Mouse (Mus musculus) forebrain, postnatal 0 days (tissue): ENCODE data around the gene Cys1. TPM values are rescaled to one million over a fixed set of nuclear protein-coding genes. Genes with fewer than 3 reads are reported as not detected.
A peak's percentile ranks its signal among the peaks of the same experiment; 100 is the strongest.

Experiments
- ATAC-seq: fragments of 200-750 bp; cut with Nextera tagmentation; 2 replicates; pipeline ENCODE4 v1.8.0; 2017; ENCODE audit warnings: mild to moderate bottlenecking, moderate library complexity
- DNase-seq: peaks from one replicate; pipeline ENCODE4 v3.0.0-alpha.2; 2015
- H3K27ac ChIP-seq: fragments of 300-500 bp; sonication (generic); 2 replicates; pipeline ENCODE4 v1.5.1; 2014; ENCODE audit warnings: low read depth, mild to moderate bottlenecking, antibody characterized with exemption, low read length, moderate library complexity, mixed read lengths
- H3K27me3 ChIP-seq: fragments of 300-500 bp; sonication (generic); 2 replicates; pipeline ENCODE4 v1.6.1; 2014; ENCODE audit warnings: mild to moderate bottlenecking, low read length, mixed read lengths; ENCODE audit not compliant: insufficient read depth
- H3K36me3 ChIP-seq: fragments of 300-500 bp; sonication (generic); 2 replicates; pipeline ENCODE4 v1.6.1; 2014; ENCODE audit warnings: mild to moderate bottlenecking, moderate library complexity; ENCODE audit not compliant: insufficient read depth
- H3K4me1 ChIP-seq: fragments of 300-500 bp; sonication (generic); 2 replicates; pipeline ENCODE4 v1.6.1; 2014; ENCODE audit warnings: antibody characterized with exemption; ENCODE audit not compliant: insufficient read depth
- H3K4me2 ChIP-seq: fragments of 300-500 bp; sonication (generic); 2 replicates; pipeline ENCODE4 v1.6.1; 2014; ENCODE audit warnings: low read depth, mild to moderate bottlenecking, moderate library complexity
- H3K4me3 ChIP-seq: fragments of 300-500 bp; sonication (generic); 2 replicates; pipeline ENCODE4 v1.5.1; 2014; ENCODE audit warnings: low read depth, low read length, mixed read lengths
- H3K9ac ChIP-seq: fragments of 300-500 bp; sonication (generic); 2 replicates; pipeline ENCODE4 v1.6.1; 2014; ENCODE audit warnings: mild to moderate bottlenecking
- H3K9me3 ChIP-seq: fragments of 300-500 bp; sonication (generic); 2 replicates; pipeline ENCODE4 v1.6.1; 2016; ENCODE audit warnings: low read length
- CTCF ChIP-seq: sonication (generic); IDR thresholded peaks from 2 replicates; pipeline ENCODE4 v1.5.1; 2016; ENCODE audit warnings: antibody characterized with exemption, control low read depth, low read depth
- WGBS: fragments of 180-500 bp; shearing (Covaris S2); extraction: QIAGEN DNeasy Blood & Tissue Kit; methylation state at CpG from one replicate; pipeline ENCODE4 v1.1.7; 2014; 5-methylcytosine and 5-hydroxymethylcytosine counted together
- polyA plus RNA-seq: library from polyadenylated mRNA; unstranded; fragments of >200 nt; fragmentation: Nextera tagmentation; extraction: Ambion mirVana; gene quantifications from 2 replicates; pipeline ENCODE4 v1.2.1, GENCODE M21; 2015
- total RNA-seq: library from RNA; depleted of rRNA; stranded (reverse); fragments of >200 nt; gene quantifications from 2 replicates; pipeline ENCODE4 v1.2.3, GENCODE M21; 2014

The Cys1 gene
- total and polyA plus RNA-seq, 2 experiments from 2014 or later = 2.3 to 4.2 TPM

GRCm38 (mm10) chr12:24714579-24715255 lies 33.1 kb upstream of the Cys1 start:
- no peak overlapping the region for H3K9ac ChIP-seq
- WGBS = 69% methylated on average over 5 of the region's 5 CpGs
- H3K27ac ChIP-seq = no peak overlapping the region
- H3K9me3 ChIP-seq = no peaks in the 10 kb centered on the region
- no peak overlapping the region for H3K4me3 ChIP-seq
- 0 out of 2 replicates have a peak, but pooled peaks cover 3% of the 10 kb centered on the region for H3K4me1 ChIP-seq
- no peak for TF ChIP-seq CTCF
- DNase-seq (no peak), ATAC-seq (no peak)
- H3K4me2 ChIP-seq = no peak overlapping the region
- H3K27me3 ChIP-seq = no peaks in the 10 kb centered on the region
- H3K36me3 ChIP-seq = no peaks in the 10 kb centered on the region; the same call in 1 of the 2 replicates

GRCm38 (mm10) chr12:24712396-24712795 lies 30.8 kb upstream of the Cys1 start:
- no peaks in the 10 kb centered on the region for H3K27me3 ChIP-seq
- H3K4me3 ChIP-seq = no peak overlapping the region
- TF ChIP-seq CTCF = no peak
- no peaks in the 10 kb centered on the region; the same call in 1 of the 2 replicates for H3K36me3 ChIP-seq
- ATAC-seq (no peak), DNase-seq (no peak)
- no peak overlapping the region for H3K9ac ChIP-seq
- H3K4me2 ChIP-seq = no peak overlapping the region
- H3K9me3 ChIP-seq = no peaks in the 10 kb centered on the region
- WGBS = 88% methylated on average over 8 of the region's 8 CpGs
- H3K27ac ChIP-seq = no peak overlapping the region
- peaks cover 11% of the 10 kb centered on the region; the same call in 1 of the 2 replicates for H3K4me1 ChIP-seq

- peak; percentile 31 for DNase-seq
- no peak for ATAC-seq
- H3K27me3 ChIP-seq = no peaks in the 10 kb centered on the region; the same call in 1 of the 2 replicates
- no peaks in the 10 kb centered on the region; the same call in 1 of the 2 replicates for H3K36me3 ChIP-seq
- peaks cover 11% of the 10 kb centered on the region; the same call in 1 of the 2 replicates for H3K4me1 ChIP-seq
- H3K9ac ChIP-seq = no peak overlapping the region
- 57% methylated on average over 5 of the region's 5 CpGs for WGBS
- H3K4me2 ChIP-seq = no peak overlapping the region
- no peak overlapping the region for H3K4me3 ChIP-seq
- no peak overlapping the region for H3K27ac ChIP-seq
- TF ChIP-seq CTCF = peak; percentile 58
- H3K9me3 ChIP-seq = no peaks in the 10 kb centered on the region
These were observed 29.1 kb upstream of the Cys1 start for GRCm38 (mm10) chr12:24710672-24711071.

GRCm38 (mm10) chr12:24709831-24710508 lies 28.4 kb upstream of the Cys1 start:
- ATAC-seq (peak; percentile 34), DNase-seq (peak; percentile 85)
- WGBS = 23% methylated on average over 5 of the region's 5 CpGs
- Histone ChIP-seq H3K36me3 (no peaks in the 10 kb centered on the region; the same call in 1 of the 2 replicates), H3K4me2 (peak overlapping the region; percentile 73), H3K9me3 (no peaks in the 10 kb centered on the region), H3K9ac (no peak overlapping the region), H3K4me3 (no peak overlapping the region), H3K27ac (no peak overlapping the region), H3K4me1 (peaks cover 11% of the 10 kb centered on the region; the same call in 1 of the 2 replicates), H3K27me3 (no peaks in the 10 kb centered on the region; the same call in 1 of the 2 replicates)
- TF ChIP-seq CTCF = peak; percentile 80

GRCm38 (mm10) chr12:24709409-24709808 lies 27.8 kb upstream of the Cys1 start:
- H3K4me3 ChIP-seq = peak overlapping the region; percentile 83
- H3K9ac ChIP-seq = peak overlapping the region; percentile 73; the same call in 1 of the 2 replicates
- no peaks in the 10 kb centered on the region; the same call in 1 of the 2 replicates for H3K36me3 ChIP-seq
- 19% methylated on average over 6 of the region's 6 CpGs for WGBS
- no peaks in the 10 kb centered on the region for H3K9me3 ChIP-seq
- no peaks in the 10 kb centered on the region; the same call in 1 of the 2 replicates for H3K27me3 ChIP-seq
- ATAC-seq (no peak), DNase-seq (no peak)
- no peak overlapping the region for H3K27ac ChIP-seq
- H3K4me2 ChIP-seq = peak overlapping the region; percentile 73
- H3K4me1 ChIP-seq = peaks cover 11% of the 10 kb centered on the region; the same call in 1 of the 2 replicates
- no peak for TF ChIP-seq CTCF

GRCm38 (mm10) chr12:24708824-24709218 lies 27.2 kb upstream of the Cys1 start:
- H3K4me2 ChIP-seq = peak overlapping the region; percentile 73
- DNase-seq (no peak), ATAC-seq (no peak)
- no peaks in the 10 kb centered on the region; the same call in 1 of the 2 replicates for H3K27me3 ChIP-seq
- H3K36me3 ChIP-seq = no peaks in the 10 kb centered on the region; the same call in 1 of the 2 replicates
- no peak overlapping the region for H3K27ac ChIP-seq
- peaks cover 11% of the 10 kb centered on the region; the same call in 1 of the 2 replicates for H3K4me1 ChIP-seq
- H3K4me3 ChIP-seq = peak overlapping the region; percentile 83
- no peak for TF ChIP-seq CTCF
- WGBS = under 1% methylated on average over 17 of the region's 17 CpGs
- peak overlapping the region; percentile 73 for H3K9ac ChIP-seq
- no peaks in the 10 kb centered on the region for H3K9me3 ChIP-seq
